Mouse (Mus musculus) frontal cortex, adult (tissue): ENCODE measurements at regions not wholly inside any gene's neighbourhood (a gene's known extent, or its start where the extent isn't known, plus 50 kb on each side); places are given as distances from the start of the nearest gene placed in this dataset.
A peak's percentile ranks its signal among the peaks of the same experiment; 100 is the strongest.

Source experiments
- ATAC-seq: cut with Nextera tagmentation; 2 replicates; pipeline ENCODE4 v1.9.2; 2017; ENCODE audit warnings: mild to moderate bottlenecking, moderate library complexity, mixed read lengths; ENCODE audit not compliant: low TSS enrichment

GRCm38 (mm10) chr6:66236368-66236767, 284.0 kb downstream of the 4930544G11Rik start:
- no peak for ATAC-seq

GRCm38 (mm10) chr6:66255378-66255777, 279.8 kb upstream of the Mad2l1 start:
- ATAC-seq, result no peak

- no peak for ATAC-seq
These were observed 271.8 kb upstream of the Mad2l1 start for GRCm38 (mm10) chr6:66263429-66263828.

- no peak for ATAC-seq
These were observed 271.3 kb upstream of the Mad2l1 start for GRCm38 (mm10) chr6:66263918-66264317.

- ATAC-seq, result no peak
These were observed 266.8 kb upstream of the Mad2l1 start for GRCm38 (mm10) chr6:66268427-66268826.

GRCm38 (mm10) chr6:66271414-66272206, 263.6 kb upstream of the Mad2l1 start:
- no peak for ATAC-seq

- ATAC-seq, result no peak
These were observed 263.0 kb upstream of the Mad2l1 start for GRCm38 (mm10) chr6:66272216-66272615.

- no peak for ATAC-seq
These were observed 260.5 kb upstream of the Mad2l1 start for GRCm38 (mm10) chr6:66274737-66275136.

GRCm38 (mm10) chr6:66280701-66281100, 254.5 kb upstream of the Mad2l1 start:
- ATAC-seq, result no peak

- no peak for ATAC-seq
These were observed 252.5 kb upstream of the Mad2l1 start for GRCm38 (mm10) chr6:66282566-66283115.

- no peak for ATAC-seq
These were observed 251.7 kb upstream of the Mad2l1 start for GRCm38 (mm10) chr6:66283521-66283920.

GRCm38 (mm10) chr6:66287607-66288006, 247.6 kb upstream of the Mad2l1 start:
- ATAC-seq, result peak; percentile 100

GRCm38 (mm10) chr6:66289196-66289595, 246.0 kb upstream of the Mad2l1 start:
- ATAC-seq, result no peak

- no peak for ATAC-seq
These were observed 243.6 kb upstream of the Mad2l1 start for GRCm38 (mm10) chr6:66291576-66291975.

- no peak for ATAC-seq
These were observed 237.1 kb upstream of the Mad2l1 start for GRCm38 (mm10) chr6:66298056-66298455.

- ATAC-seq, result no peak
These were observed 235.0 kb upstream of the Mad2l1 start for GRCm38 (mm10) chr6:66300189-66300588.

GRCm38 (mm10) chr6:66344848-66345247, 190.3 kb upstream of the Mad2l1 start:
- ATAC-seq, result no peak

- ATAC-seq, result no peak
These were observed 187.8 kb upstream of the Mad2l1 start for GRCm38 (mm10) chr6:66347356-66347755.

- peak; percentile 94 for ATAC-seq
These were observed 174.1 kb upstream of the Mad2l1 start for GRCm38 (mm10) chr6:66361130-66361529.

- 0 out of 2 replicates have a peak, but pooled peaks have one; percentile 20 for ATAC-seq
These were observed 167.9 kb upstream of the Mad2l1 start for GRCm38 (mm10) chr6:66367263-66367662.

GRCm38 (mm10) chr6:66381279-66381934, 153.8 kb upstream of the Mad2l1 start:
- ATAC-seq, result no peak

GRCm38 (mm10) chr6:66382347-66383010, 152.7 kb upstream of the Mad2l1 start:
- no peak for ATAC-seq
